Mouse (Mus musculus) lung, adult 2 months (tissue): ENCODE measurements around the gene Snrnp40.

Experiments used
- CTCF ChIP-seq: fragments of 200-500 bp; IDR thresholded peaks from 2 replicates; pipeline ENCODE4 v1.5.1; 2011; ENCODE audit warnings: mild to moderate bottlenecking, low read length, control low read depth; ENCODE audit not compliant: insufficient read depth
- POLR2A ChIP-seq: fragments of 200-500 bp; IDR thresholded peaks from 2 replicates; pipeline ENCODE4 v1.6.1; 2011; ENCODE audit warnings: low read depth, mild to moderate bottlenecking, control low read depth, low read length, borderline replicate concordance; ENCODE audit errors: extremely low read depth

GRCm38 (mm10) chr4:130380418-130380817 lies 20.5 kb downstream of the Snrnp40 start:
- no peak for TF ChIP-seq POLR2A
- no peak for TF ChIP-seq CTCF
